Mouse (Mus musculus) gastrocnemius, postnatal 10 days (tissue): ENCODE results near the gene Gm4312. TPM values are rescaled to one million over a fixed set of nuclear protein-coding genes. Genes with fewer than 3 reads are reported as not detected.
"Not testable (repeated sequence)": the region's sequence is repeated elsewhere in the genome, so short reads cannot be mapped to it uniquely, and the experiment has no call there.

Experiments
- DNase-seq: peaks from one replicate; pipeline ENCODE4 v3.0.0; 2021; ENCODE audit warnings: mixed read lengths
- long read RNA-seq, 2 experiments: library from polyadenylated mRNA; stranded (forward); transcript quantifications; one replicate each; pipeline ENCODE4 v2.0.0; 2021
- total RNA-seq, 2 experiments: library from RNA; stranded (reverse); gene quantifications; 2 replicates each; pipeline ENCODE4 v1.2.3; 2021

The Gm4312 gene
- not detected for total RNA-seq
- long read RNA-seq, experiment 1 = 0 reads
- long read RNA-seq, experiment 2 = 0 reads

- not testable (repeated sequence) for DNase-seq
Measured at GRCm38 (mm10) chr10:100382460-100382859, at the start of gene Gm4312. Gene Gm4312 (minus strand): TSS chr10:100382560.

- DNase-seq = no peak
Measured at GRCm38 (mm10) chr10:100427592-100427991, 45.2 kb upstream of the Gm4312 start.

- no peak for DNase-seq
Measured at GRCm38 (mm10) chr10:100415566-100415965, 33.2 kb upstream of the Gm4312 start.

- DNase-seq = not testable (repeated sequence)
Measured at GRCm38 (mm10) chr10:100402301-100402700, 19.9 kb upstream of the Gm4312 start.

- not testable (repeated sequence) for DNase-seq
Measured at GRCm38 (mm10) chr10:100361038-100361437, 21.3 kb downstream of the Gm4312 start, which contains the start of gene Gm4307. Gene Gm4307 (plus strand): TSS chr10:100361338.

- peak; percentile 5 for DNase-seq
Measured at GRCm38 (mm10) chr10:100356841-100357240, 25.5 kb downstream of the Gm4312 start.

GRCm38 (mm10) chr10:100350793-100351192 lies 31.6 kb downstream of the Gm4312 start, which contains the start of gene Gm4305:
Gene Gm4305 (plus strand): TSS chr10:100351093.
- not testable (repeated sequence) for DNase-seq

- DNase-seq = not testable (repeated sequence)
Measured at GRCm38 (mm10) chr10:100345672-100346071, 36.7 kb downstream of the Gm4312 start, which contains the start of gene Gm4303. Gene Gm4303 (plus strand): TSS chr10:100345972.

- not testable (repeated sequence) for DNase-seq
Measured at GRCm38 (mm10) chr10:100340536-100340935, 41.8 kb downstream of the Gm4312 start, which contains the start of gene Gm4302. Gene Gm4302 (plus strand): TSS chr10:100340836.

GRCm38 (mm10) chr10:100335376-100335775 lies 47.0 kb downstream of the Gm4312 start, which contains the start of gene Gm4301:
Gene Gm4301 (plus strand): TSS chr10:100335676.
- not testable (repeated sequence) for DNase-seq

Other genes with a start within 250 kb of the Gm4312 start
- gene Gm4301, start 46.9 kb downstream of the Gm4312 start, total RNA-seq = not detected
- not detected for gene Gm4302, start 41.7 kb downstream of the Gm4312 start, total RNA-seq
- gene Gm4303, start 36.6 kb downstream of the Gm4312 start, total RNA-seq = not detected
- not detected for gene Gm4305, start 31.5 kb downstream of the Gm4312 start, total RNA-seq
- not detected for gene Gm4307, start 21.2 kb downstream of the Gm4312 start, total RNA-seq
- gene Tmtc3, start 104.8 kb upstream of the Gm4312 start, total RNA-seq = 10 to 100 TPM in 1 of 2 experiments, 1 to 10 TPM in 1; 9.6 to 12.1 TPM
- gene Cep290, start 105.0 kb upstream of the Gm4312 start, total RNA-seq = 1 to 10 TPM; 2.4 to 3.5 TPM
- gene 4930430F08Rik, start 207.9 kb upstream of the Gm4312 start, total RNA-seq = 1 to 10 TPM; 7.9 to 8.4 TPM
- not detected for gene 1700017N19Rik, start 207.9 kb upstream of the Gm4312 start, total RNA-seq